Mouse (Mus musculus) midbrain, embryonic 12.5 days (tissue): ENCODE measurements around the gene Crb3. TPM values are rescaled to one million over a fixed set of nuclear protein-coding genes. Genes with fewer than 3 reads are reported as not detected.

Source experiments
- ATAC-seq: fragments of 200-750 bp; cut with Nextera tagmentation; 2 replicates; pipeline ENCODE4 v1.8.0; 2017; ENCODE audit warnings: low read depth, moderate TSS enrichment, moderate library complexity; ENCODE audit not compliant: low FRiP score
- H3K27ac ChIP-seq: fragments of 300-500 bp; sonication (generic); replicated peaks from 2 replicates; pipeline ENCODE4 v1.5.1; 2016; ENCODE audit warnings: mild to moderate bottlenecking
- H3K27me3 ChIP-seq: fragments of 300-500 bp; sonication (generic); 2 replicates; pipeline ENCODE4 v1.6.1; 2016; ENCODE audit warnings: mild to moderate bottlenecking
- H3K36me3 ChIP-seq: fragments of 300-500 bp; sonication (generic); 2 replicates; pipeline ENCODE4 v1.6.1; 2016
- H3K4me1 ChIP-seq: fragments of 300-500 bp; sonication (generic); 2 replicates; pipeline ENCODE4 v1.6.1; 2016
- H3K4me2 ChIP-seq: fragments of 300-500 bp; sonication (generic); replicated peaks from 2 replicates; pipeline ENCODE4 v1.6.1; 2016; ENCODE audit warnings: mild to moderate bottlenecking, moderate library complexity
- H3K4me3 ChIP-seq: fragments of 300-500 bp; sonication (generic); 2 replicates; pipeline ENCODE4 v1.5.1; 2016; ENCODE audit warnings: mild to moderate bottlenecking
- H3K9ac ChIP-seq: fragments of 300-500 bp; sonication (generic); replicated peaks from 2 replicates; pipeline ENCODE4 v1.6.1; 2016; ENCODE audit warnings: mild to moderate bottlenecking, moderate library complexity
- H3K9me3 ChIP-seq: fragments of 300-500 bp; sonication (generic); 2 replicates; pipeline ENCODE4 v1.6.1; 2016; ENCODE audit warnings: mild to moderate bottlenecking
- WGBS: fragments of 180-500 bp; shearing (Covaris S2); methylation state at CpG from one replicate; pipeline ENCODE4 v1.1.7; 2016; 5-methylcytosine and 5-hydroxymethylcytosine counted together
- polyA plus RNA-seq: library from polyadenylated mRNA; unstranded; fragments of >200 nt; fragmentation: Nextera tagmentation; extraction: Ambion mirVana; gene quantifications from 2 replicates; pipeline ENCODE4 v1.2.1, GENCODE M21; 2016

Gene Crb3
- polyA plus RNA-seq, 1 experiment from 2014 or later = 1.5 TPM

DNA sequence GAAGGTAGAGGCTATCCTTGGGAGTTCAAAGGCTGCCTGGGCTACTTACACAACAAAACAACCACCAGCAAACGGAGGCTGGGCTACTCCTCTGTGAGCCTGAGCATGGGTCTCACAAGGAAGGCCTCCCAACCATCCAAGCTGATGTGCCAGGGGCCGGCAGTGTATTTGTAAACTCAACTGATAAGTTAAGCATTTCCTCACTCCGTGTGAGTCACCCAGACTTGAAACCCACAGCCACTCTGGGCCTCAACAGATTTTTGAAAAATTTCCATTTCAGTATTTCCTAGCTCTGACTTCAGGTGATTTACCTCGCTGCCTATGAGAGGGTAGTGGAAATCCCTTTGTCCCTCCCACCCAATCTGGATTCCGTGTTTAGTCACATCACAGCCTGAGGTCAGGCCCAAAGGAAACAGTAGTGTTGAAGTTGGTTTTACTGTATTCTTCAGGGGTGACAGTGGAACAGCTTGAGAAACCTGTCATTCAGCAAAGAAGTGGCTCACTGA, 49.8 kb downstream of the Crb3 start:
- H3K4me2 ChIP-seq = no peak overlapping the region
- no peak overlapping the region for H3K9ac ChIP-seq
- 0 out of 2 replicates have a peak, but pooled peaks cover 6% of the 10 kb centered on the region for H3K27me3 ChIP-seq
- no peak for ATAC-seq
- WGBS = 55% methylated on average over 5 of the region's 5 CpGs
- peaks cover 24% of the 10 kb centered on the region for H3K4me1 ChIP-seq
- no peaks in the 10 kb centered on the region for H3K9me3 ChIP-seq
- no peak overlapping the region for H3K27ac ChIP-seq
- H3K36me3 ChIP-seq = no peaks in the 10 kb centered on the region
- H3K4me3 ChIP-seq = no peak overlapping the region

DNA sequence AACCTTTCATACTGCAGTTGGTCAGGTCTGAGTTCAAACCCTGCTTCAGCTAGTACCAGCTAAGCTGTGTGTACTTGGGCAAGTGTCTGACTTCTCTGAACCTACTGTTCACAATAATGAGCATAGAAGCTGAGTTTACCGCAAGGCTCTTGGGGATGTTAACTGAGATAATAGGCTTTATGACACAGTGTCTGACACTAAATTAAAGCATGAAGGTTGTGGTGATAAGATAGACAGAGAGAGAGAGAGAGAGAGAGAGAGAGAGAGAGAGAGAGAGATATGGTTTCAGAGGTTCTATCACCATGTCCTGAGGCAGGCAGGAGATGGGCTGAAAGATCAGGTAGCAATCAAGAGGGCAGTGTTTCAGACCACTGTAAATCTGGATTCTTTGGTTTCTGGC, 51.1 kb downstream of the Crb3 start:
- Histone ChIP-seq H3K4me3 (no peak overlapping the region), H3K9ac (no peak overlapping the region), H3K27ac (no peak overlapping the region), H3K27me3 (0 out of 2 replicates have a peak, but pooled peaks cover 6% of the 10 kb centered on the region), H3K4me1 (peaks cover 18% of the 10 kb centered on the region), H3K4me2 (no peak overlapping the region), H3K9me3 (no peaks in the 10 kb centered on the region), H3K36me3 (no peaks in the 10 kb centered on the region)
- 92% methylated on average over 1 of the region's 1 CpGs for WGBS
- no peak for ATAC-seq

DNA sequence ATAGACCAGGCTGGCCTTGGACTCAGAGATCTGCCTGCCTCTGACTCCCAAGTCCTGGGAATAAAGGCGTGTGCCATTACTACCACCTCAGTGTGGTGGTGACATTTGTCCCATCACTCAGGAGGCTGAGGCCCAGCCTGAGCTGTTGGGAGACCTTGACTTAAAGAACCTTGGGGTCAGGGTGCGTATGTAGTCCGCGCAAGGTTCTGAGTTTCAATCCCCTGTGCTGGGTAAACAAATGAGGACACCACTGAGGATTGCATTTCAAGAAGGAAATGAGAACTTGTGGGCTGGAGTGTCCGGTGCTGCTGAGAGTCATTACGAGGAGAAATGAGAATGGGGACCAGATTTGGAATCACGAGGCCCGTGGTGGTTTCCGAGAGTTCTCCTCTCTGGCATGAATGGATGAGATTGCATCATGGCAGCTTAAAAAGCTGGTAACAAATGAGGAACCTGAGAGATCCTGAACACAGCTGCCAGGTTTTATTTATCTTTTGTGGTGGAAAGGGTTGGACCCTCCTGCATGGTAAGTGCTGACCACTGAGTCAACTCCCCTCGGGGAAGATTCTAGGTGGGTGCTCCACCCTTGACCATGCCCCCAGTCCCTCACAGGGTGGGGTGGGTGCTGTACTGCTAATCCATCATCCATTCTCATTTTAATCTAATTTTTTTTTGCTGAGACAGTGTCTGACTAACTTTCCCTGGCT, 54.0 kb downstream of the Crb3 start:
- no peak overlapping the region for H3K4me3 ChIP-seq
- 87% methylated on average over 10 of the region's 10 CpGs for WGBS
- H3K9ac ChIP-seq = no peak overlapping the region
- H3K27ac ChIP-seq = no peak overlapping the region
- no peaks in the 10 kb centered on the region for H3K36me3 ChIP-seq
- no peaks in the 10 kb centered on the region for H3K4me1 ChIP-seq
- H3K27me3 ChIP-seq = no peaks in the 10 kb centered on the region
- ATAC-seq = no peak
- H3K4me2 ChIP-seq = no peak overlapping the region
- no peaks in the 10 kb centered on the region for H3K9me3 ChIP-seq

Other genes starting within 250 kb of the Crb3 start
- 6.3 and 8.2 TPM in 2 replicates for gene Rfx2, start 228.1 kb upstream of the Crb3 start, polyA plus RNA-seq
- gene Acsbg2, start 184.7 kb upstream of the Crb3 start, polyA plus RNA-seq = not detected in 2 replicates
- gene 1700061G19Rik, start 183.6 kb upstream of the Crb3 start, polyA plus RNA-seq = 0.50 and 0.63 TPM in 2 replicates
- 102 and 104 TPM in 2 replicates for gene Mllt1, start 123.7 kb upstream of the Crb3 start, polyA plus RNA-seq
- not detected in 2 replicates for gene Acer1, start 77.0 kb upstream of the Crb3 start, polyA plus RNA-seq
- gene Clpp, start 68.8 kb upstream of the Crb3 start, polyA plus RNA-seq = 130 and 137 TPM in 2 replicates
- gene Alkbh7, start 61.8 kb upstream of the Crb3 start, polyA plus RNA-seq = 31.2 and 33.7 TPM in 2 replicates
- gene Pspn, start 59.1 kb upstream of the Crb3 start, polyA plus RNA-seq = 0.87 TPM in 1 of 2 replicates, not detected in the other
- gene Gtf2f1, start 47.8 kb upstream of the Crb3 start, polyA plus RNA-seq = 68.6 and 72.9 TPM in 2 replicates
- 0.34 and 0.72 TPM in 2 replicates for gene Gm17949, start 47.6 kb upstream of the Crb3 start, polyA plus RNA-seq
- 62.7 and 85.4 TPM in 2 replicates for gene Khsrp, start 27.6 kb upstream of the Crb3 start, polyA plus RNA-seq
- 0.19 TPM in 1 of 2 replicates, not detected in the other for gene Slc25a41, start 17.5 kb upstream of the Crb3 start, polyA plus RNA-seq
- gene Slc25a23, start 758 bp downstream of the Crb3 start, polyA plus RNA-seq = 19.0 and 22.3 TPM in 2 replicates
- gene Dennd1c, start 19.4 kb downstream of the Crb3 start, polyA plus RNA-seq = 2.4 and 3.3 TPM in 2 replicates
- gene Tubb4a, start 28.7 kb downstream of the Crb3 start, polyA plus RNA-seq = 189 and 205 TPM in 2 replicates
- gene Tnfsf9, start 46.2 kb downstream of the Crb3 start, polyA plus RNA-seq = 6.9 and 7.8 TPM in 2 replicates
- gene Cd70, start 90.7 kb downstream of the Crb3 start, polyA plus RNA-seq = 0.29 and 0.38 TPM in 2 replicates
- gene Tnfsf14, start 135.1 kb downstream of the Crb3 start, polyA plus RNA-seq = 0.09 TPM in 1 of 2 replicates, not detected in the other
- gene C3, start 169.0 kb downstream of the Crb3 start, polyA plus RNA-seq = 0.50 and 0.64 TPM in 2 replicates
- 23.3 and 24.5 TPM in 2 replicates for gene Gpr108, start 189.3 kb downstream of the Crb3 start, polyA plus RNA-seq
- gene Trip10, start 190.3 kb downstream of the Crb3 start, polyA plus RNA-seq = 23.5 and 26.6 TPM in 2 replicates
- gene Vav1, start 220.0 kb downstream of the Crb3 start, polyA plus RNA-seq = 2.0 and 2.1 TPM in 2 replicates